Mouse (Mus musculus): Measurements from ENCODE around the gene Galnt16.

DNA sequence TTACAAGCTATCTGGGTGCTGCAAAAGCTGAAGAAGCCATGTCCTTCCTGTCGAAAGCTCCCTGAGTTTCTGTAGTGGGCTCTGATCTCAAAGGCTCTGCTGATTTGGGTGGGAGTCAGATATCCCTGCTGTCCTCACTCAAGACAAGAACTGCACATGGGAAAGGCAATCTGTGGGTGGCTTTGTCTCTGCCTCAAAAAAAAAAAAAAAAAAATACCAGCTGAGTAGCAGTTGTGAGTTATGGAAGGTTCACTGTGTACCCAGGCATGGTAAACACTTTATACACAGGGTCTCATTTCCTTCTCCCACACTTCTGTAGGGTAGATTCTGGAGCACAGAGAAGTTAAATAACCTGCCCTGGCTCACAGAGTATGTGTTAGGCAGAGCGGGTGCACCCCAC is 19.2 kb downstream of the Galnt16 start:
- TF ChIP-seq POLR2A (IDR thresholded peaks at IDR 0.05; ENCODE audit: extremely low read depth, insufficient read depth, low read length) = no peak
- TF ChIP-seq CTCF (IDR thresholded peaks at IDR 0.05; ENCODE audit: extremely low read depth, insufficient read depth, low read length) = no peak

Data from cortical plate, adult 2 months (tissue).